Mouse (Mus musculus) CD4-positive naive resting alpha-beta T cell, adult 76 days (primary cell): ENCODE data around the gene Olfr1079. TPM values are rescaled to one million over a fixed set of nuclear protein-coding genes. Genes with fewer than 3 reads are reported as not detected.

Experiments used
- total RNA-seq: library from RNA; stranded (reverse); gene quantifications from one replicate; pipeline ENCODE4 v1.2.4, GENCODE M21; 2023

Gene Olfr1079
- not detected for total RNA-seq

GRCm38 (mm10) chr2:86542380-86542779 is at the start of gene Olfr1079:
Gene Olfr1079, minus strand, starts transcription at chr2:86542480.

DNA sequence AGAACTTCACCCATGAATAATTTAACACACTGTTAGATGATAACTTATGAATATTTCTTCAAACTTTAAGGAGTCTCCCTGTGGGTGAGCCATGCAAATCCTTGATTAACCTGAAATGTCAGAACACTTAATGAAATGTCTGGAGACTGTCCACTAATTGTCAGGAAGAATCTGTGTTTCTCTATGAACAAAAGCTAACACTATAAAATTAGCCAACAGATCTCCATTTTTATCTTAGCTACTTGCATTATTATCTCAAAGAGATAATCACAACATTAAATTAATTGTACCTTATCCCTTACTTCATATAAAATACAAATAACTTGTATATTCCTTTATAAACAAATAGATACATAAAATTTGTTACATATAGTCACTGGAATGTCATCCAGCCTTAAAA is 15.9 kb upstream of the Olfr1079 start, which contains the start of gene Olfr1080:
Olfr1080 (minus strand) TSS at position 101 of the 400 bp plus-strand sequence.

DNA sequence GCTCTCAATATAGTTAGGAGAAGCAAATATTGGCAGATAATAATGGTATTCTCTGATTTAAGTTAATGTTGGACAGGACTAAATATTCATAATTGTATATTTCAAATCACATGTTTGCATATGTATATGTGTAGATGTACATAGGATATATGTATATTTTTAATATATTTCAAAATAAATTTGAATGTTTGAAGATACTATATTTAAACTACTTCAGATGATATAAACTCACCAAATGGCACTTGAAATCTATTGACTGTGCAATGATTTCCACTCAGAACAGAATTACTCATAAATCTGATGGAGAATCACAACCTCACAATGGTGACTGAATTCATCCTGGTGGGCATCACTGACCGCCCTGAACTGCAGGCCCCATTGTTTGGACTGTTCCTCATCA is 34.1 kb downstream of the Olfr1079 start, which contains the start of gene Olfr1076:
Olfr1076 (plus strand) TSS at position 301 of the 400 bp plus-strand sequence.

GRCm38 (mm10) chr2:86487286-86487685 is 55.0 kb downstream of the Olfr1079 start, which contains the start of gene Olfr228:
Gene Olfr228, minus strand, starts transcription at chr2:86487386.

Other genes starting within 250 kb of the Olfr1079 start
- gene Olfr1053, start 227.2 kb downstream of the Olfr1079 start, total RNA-seq = not detected
- gene Olfr1054, start 207.0 kb downstream of the Olfr1079 start, total RNA-seq = not detected
- gene Olfr1055, start 192.2 kb downstream of the Olfr1079 start, total RNA-seq = not detected
- not detected for gene Olfr1056, start 180.0 kb downstream of the Olfr1079 start, total RNA-seq
- not detected for gene Olfr1057, start 164.1 kb downstream of the Olfr1079 start, total RNA-seq
- gene Olfr1058, start 153.9 kb downstream of the Olfr1079 start, total RNA-seq = not detected
- gene Olfr1061, start 128.4 kb downstream of the Olfr1079 start, total RNA-seq = not detected
- not detected for gene Olfr1062, start 115.7 kb downstream of the Olfr1079 start, total RNA-seq
- not detected for gene Olfr1065, start 91.9 kb downstream of the Olfr1079 start, total RNA-seq
- not detected for gene Olfr1066, start 86.2 kb downstream of the Olfr1079 start, total RNA-seq
- gene Olfr228, start 55.1 kb downstream of the Olfr1079 start, total RNA-seq = not detected
- not detected for gene Olfr1076, start 34.0 kb downstream of the Olfr1079 start, total RNA-seq
- gene Olfr1080, start 15.8 kb upstream of the Olfr1079 start, total RNA-seq = not detected
- gene Olfr1082, start 56.5 kb upstream of the Olfr1079 start, total RNA-seq = not detected
- gene Olfr1084, start 97.2 kb upstream of the Olfr1079 start, total RNA-seq = not detected
- gene Olfr1085, start 119.5 kb upstream of the Olfr1079 start, total RNA-seq = not detected
- gene Olfr1086, start 137.6 kb upstream of the Olfr1079 start, total RNA-seq = not detected
- gene Olfr1087, start 155.9 kb upstream of the Olfr1079 start, total RNA-seq = not detected
- gene Olfr1089, start 191.2 kb upstream of the Olfr1079 start, total RNA-seq = not detected
- gene Olfr1090, start 216.5 kb upstream of the Olfr1079 start, total RNA-seq = not detected
- not detected for gene Olfr1093, start 240.0 kb upstream of the Olfr1079 start, total RNA-seq